Mouse (Mus musculus): ENCODE measurements around the gene 4931406P16Rik. TPM values are rescaled to one million over a fixed set of nuclear protein-coding genes. Genes with fewer than 3 reads are reported as not detected.

Gene 4931406P16Rik
- polyA plus RNA-seq (2014; fragmentation: Nextera tagmentation; extraction: Ambion mirVana), result 37.8 and 47.5 TPM in 2 replicates

- Histone ChIP-seq H3K4me1 (replicated peaks; ENCODE audit: control insufficient read depth, insufficient read depth, low read length) (peaks cover 12% of the 10 kb centered on the region), H3K27me3 (replicated peaks; ENCODE audit: control insufficient read depth, insufficient read depth, low read length) (no peaks in the 10 kb centered on the region), H3K27ac (ENCODE audit: low read depth) (peak within 1 kb of the TSS; percentile 91), H3K4me3 (ENCODE audit: low read depth, low read length) (peak within 1 kb of the TSS; percentile 81), H3K4me2 (ENCODE audit: low read length) (peak within 1 kb of the TSS; percentile 56), H3K9ac (ENCODE audit: low read length) (peak within 1 kb of the TSS; percentile 82), H3K36me3 (ENCODE audit: control insufficient read depth, insufficient read depth, low read length) (no peaks in the 10 kb centered on the region), H3K9me3 (ENCODE audit: control insufficient read depth, low read length) (no peaks in the 10 kb centered on the region)
- ATAC-seq (replicated peaks; ENCODE audit: low FRiP score, low TSS enrichment, low read depth) (peak; percentile 94), DNase-seq (ENCODE audit: low spot score) (peak; percentile 95)
- 0% methylated on average over 37 of the region's 41 CpGs for WGBS
These were observed at the start of gene 4931406P16Rik for GRCm38 (mm10) chr7:34313443-34313875. TSS of gene 4931406P16Rik (minus strand) at chr7:34313551.

- H3K27ac ChIP-seq (ENCODE audit: low read depth), result no peak overlapping the region
- WGBS, result 90% methylated on average over 4 of the region's 4 CpGs
- no peaks in the 10 kb centered on the region for H3K9me3 ChIP-seq (ENCODE audit: control insufficient read depth, low read length)
- H3K9ac ChIP-seq (ENCODE audit: low read length), result no peak overlapping the region
- no peak overlapping the region for H3K4me2 ChIP-seq (ENCODE audit: low read length)
- no peak for DNase-seq (ENCODE audit: low spot score)
- no peaks in the 10 kb centered on the region for H3K27me3 ChIP-seq (replicated peaks; ENCODE audit: control insufficient read depth, insufficient read depth, low read length)
- H3K4me3 ChIP-seq (ENCODE audit: low read depth, low read length), result no peak overlapping the region
- no peaks in the 10 kb centered on the region for H3K4me1 ChIP-seq (replicated peaks; ENCODE audit: control insufficient read depth, insufficient read depth, low read length)
- no peak for ATAC-seq (replicated peaks; ENCODE audit: low FRiP score, low TSS enrichment, low read depth)
- peaks cover 80% of the 10 kb centered on the region for H3K36me3 ChIP-seq (ENCODE audit: control insufficient read depth, insufficient read depth, low read length)
These were observed 42.3 kb upstream of the 4931406P16Rik start for GRCm38 (mm10) chr7:34355629-34356028.

- H3K36me3 ChIP-seq (ENCODE audit: control insufficient read depth, insufficient read depth, low read length), result peaks cover 95% of the 10 kb centered on the region
- H3K27ac ChIP-seq (ENCODE audit: low read depth), result no peak overlapping the region
- H3K4me2 ChIP-seq (ENCODE audit: low read length), result no peak overlapping the region
- H3K4me3 ChIP-seq (ENCODE audit: low read depth, low read length), result no peak overlapping the region
- no peak overlapping the region for H3K9ac ChIP-seq (ENCODE audit: low read length)
- 77% methylated on average over 1 of the region's 1 CpGs for WGBS
- no peaks in the 10 kb centered on the region for H3K4me1 ChIP-seq (replicated peaks; ENCODE audit: control insufficient read depth, insufficient read depth, low read length)
- no peaks in the 10 kb centered on the region for H3K27me3 ChIP-seq (replicated peaks; ENCODE audit: control insufficient read depth, insufficient read depth, low read length)
- ATAC-seq (replicated peaks; ENCODE audit: low FRiP score, low TSS enrichment, low read depth) (no peak), DNase-seq (ENCODE audit: low spot score) (no peak)
- no peaks in the 10 kb centered on the region for H3K9me3 ChIP-seq (ENCODE audit: control insufficient read depth, low read length)
These were observed 38.6 kb upstream of the 4931406P16Rik start for GRCm38 (mm10) chr7:34351997-34352396.

GRCm38 (mm10) chr7:34350166-34350565 lies 36.8 kb upstream of the 4931406P16Rik start:
- Histone ChIP-seq H3K4me1 (replicated peaks; ENCODE audit: control insufficient read depth, insufficient read depth, low read length) (no peaks in the 10 kb centered on the region), H3K36me3 (ENCODE audit: control insufficient read depth, insufficient read depth, low read length) (peaks cover 99% of the 10 kb centered on the region), H3K9ac (ENCODE audit: low read length) (no peak overlapping the region), H3K9me3 (ENCODE audit: control insufficient read depth, low read length) (no peaks in the 10 kb centered on the region), H3K4me3 (ENCODE audit: low read depth, low read length) (no peak overlapping the region), H3K4me2 (ENCODE audit: low read length) (no peak overlapping the region), H3K27ac (ENCODE audit: low read depth) (no peak overlapping the region), H3K27me3 (replicated peaks; ENCODE audit: control insufficient read depth, insufficient read depth, low read length) (no peaks in the 10 kb centered on the region)
- ATAC-seq (replicated peaks; ENCODE audit: low FRiP score, low TSS enrichment, low read depth) (no peak), DNase-seq (ENCODE audit: low spot score) (no peak)
- 97% methylated on average over 5 of the region's 5 CpGs for WGBS

GRCm38 (mm10) chr7:34348011-34348410 lies 34.7 kb upstream of the 4931406P16Rik start:
- no peaks in the 10 kb centered on the region for H3K4me1 ChIP-seq (replicated peaks; ENCODE audit: control insufficient read depth, insufficient read depth, low read length)
- DNase-seq (ENCODE audit: low spot score) (no peak), ATAC-seq (replicated peaks; ENCODE audit: low FRiP score, low TSS enrichment, low read depth) (no peak)
- H3K9me3 ChIP-seq (ENCODE audit: control insufficient read depth, low read length), result no peaks in the 10 kb centered on the region
- H3K9ac ChIP-seq (ENCODE audit: low read length), result no peak overlapping the region
- no peak overlapping the region for H3K4me2 ChIP-seq (ENCODE audit: low read length)
- no peak overlapping the region for H3K4me3 ChIP-seq (ENCODE audit: low read depth, low read length)
- H3K36me3 ChIP-seq (ENCODE audit: control insufficient read depth, insufficient read depth, low read length), result peaks cover 100% of the 10 kb centered on the region
- WGBS, result 68% methylated on average over 1 of the region's 1 CpGs
- H3K27ac ChIP-seq (ENCODE audit: low read depth), result no peak overlapping the region
- H3K27me3 ChIP-seq (replicated peaks; ENCODE audit: control insufficient read depth, insufficient read depth, low read length), result no peaks in the 10 kb centered on the region

GRCm38 (mm10) chr7:34347041-34347440 lies 33.7 kb upstream of the 4931406P16Rik start:
- H3K36me3 ChIP-seq (ENCODE audit: control insufficient read depth, insufficient read depth, low read length), result peaks cover 97% of the 10 kb centered on the region
- WGBS, result 84% methylated on average over 3 of the region's 3 CpGs
- no peaks in the 10 kb centered on the region for H3K27me3 ChIP-seq (replicated peaks; ENCODE audit: control insufficient read depth, insufficient read depth, low read length)
- no peaks in the 10 kb centered on the region for H3K4me1 ChIP-seq (replicated peaks; ENCODE audit: control insufficient read depth, insufficient read depth, low read length)
- no peak for DNase-seq (ENCODE audit: low spot score)
- no peak overlapping the region for H3K27ac ChIP-seq (ENCODE audit: low read depth)
- no peaks in the 10 kb centered on the region for H3K9me3 ChIP-seq (ENCODE audit: control insufficient read depth, low read length)
- H3K4me2 ChIP-seq (ENCODE audit: low read length), result no peak overlapping the region
- ATAC-seq (replicated peaks; ENCODE audit: low FRiP score, low TSS enrichment, low read depth), result no peak
- H3K4me3 ChIP-seq (ENCODE audit: low read depth, low read length), result no peak overlapping the region
- no peak overlapping the region for H3K9ac ChIP-seq (ENCODE audit: low read length)

GRCm38 (mm10) chr7:34346505-34346904 lies 33.2 kb upstream of the 4931406P16Rik start:
- Histone ChIP-seq H3K27me3 (replicated peaks; ENCODE audit: control insufficient read depth, insufficient read depth, low read length) (no peaks in the 10 kb centered on the region), H3K4me3 (ENCODE audit: low read depth, low read length) (no peak overlapping the region), H3K9me3 (ENCODE audit: control insufficient read depth, low read length) (no peaks in the 10 kb centered on the region), H3K9ac (ENCODE audit: low read length) (no peak overlapping the region), H3K27ac (ENCODE audit: low read depth) (no peak overlapping the region), H3K4me2 (ENCODE audit: low read length) (no peak overlapping the region), H3K4me1 (replicated peaks; ENCODE audit: control insufficient read depth, insufficient read depth, low read length) (no peaks in the 10 kb centered on the region), H3K36me3 (ENCODE audit: control insufficient read depth, insufficient read depth, low read length) (peaks cover 96% of the 10 kb centered on the region)
- 91% methylated on average over 4 of the region's 4 CpGs for WGBS
- DNase-seq (ENCODE audit: low spot score), result no peak
- ATAC-seq (replicated peaks; ENCODE audit: low FRiP score, low TSS enrichment, low read depth), result no peak

- DNase-seq (ENCODE audit: low spot score) (no peak), ATAC-seq (replicated peaks; ENCODE audit: low FRiP score, low TSS enrichment, low read depth) (no peak)
- H3K4me1 ChIP-seq (replicated peaks; ENCODE audit: control insufficient read depth, insufficient read depth, low read length), result no peaks in the 10 kb centered on the region
- no peaks in the 10 kb centered on the region for H3K9me3 ChIP-seq (ENCODE audit: control insufficient read depth, low read length)
- H3K27me3 ChIP-seq (replicated peaks; ENCODE audit: control insufficient read depth, insufficient read depth, low read length), result no peaks in the 10 kb centered on the region
- H3K4me2 ChIP-seq (ENCODE audit: low read length), result no peak overlapping the region
- 76% methylated on average over 10 of the region's 10 CpGs for WGBS
- H3K9ac ChIP-seq (ENCODE audit: low read length), result no peak overlapping the region
- H3K27ac ChIP-seq (ENCODE audit: low read depth), result no peak overlapping the region
- H3K36me3 ChIP-seq (ENCODE audit: control insufficient read depth, insufficient read depth, low read length), result peaks cover 68% of the 10 kb centered on the region
- H3K4me3 ChIP-seq (ENCODE audit: low read depth, low read length), result no peak overlapping the region
These were observed 28.9 kb upstream of the 4931406P16Rik start for GRCm38 (mm10) chr7:34342040-34342793.

- Histone ChIP-seq H3K27ac (ENCODE audit: low read depth) (no peak overlapping the region), H3K4me1 (replicated peaks; ENCODE audit: control insufficient read depth, insufficient read depth, low read length) (no peaks in the 10 kb centered on the region), H3K36me3 (ENCODE audit: control insufficient read depth, insufficient read depth, low read length) (peaks cover 54% of the 10 kb centered on the region), H3K4me2 (ENCODE audit: low read length) (no peak overlapping the region), H3K27me3 (replicated peaks; ENCODE audit: control insufficient read depth, insufficient read depth, low read length) (no peaks in the 10 kb centered on the region), H3K9ac (ENCODE audit: low read length) (no peak overlapping the region), H3K4me3 (ENCODE audit: low read depth, low read length) (no peak overlapping the region), H3K9me3 (ENCODE audit: control insufficient read depth, low read length) (no peaks in the 10 kb centered on the region)
- DNase-seq (ENCODE audit: low spot score) (no peak), ATAC-seq (replicated peaks; ENCODE audit: low FRiP score, low TSS enrichment, low read depth) (no peak)
- 70% methylated on average over 5 of the region's 5 CpGs for WGBS
These were observed 27.5 kb upstream of the 4931406P16Rik start for GRCm38 (mm10) chr7:34340841-34341240.

Measured in intestine, embryonic 14.5 days (tissue).